Mouse (Mus musculus): ENCODE results near the gene Trp53bp2. TPM values are rescaled to one million over a fixed set of nuclear protein-coding genes. Genes with fewer than 3 reads are reported as not detected.

The Trp53bp2 gene
- polyA plus RNA-seq, 1 experiment from 2014 or later: 16.3 TPM

DNA sequence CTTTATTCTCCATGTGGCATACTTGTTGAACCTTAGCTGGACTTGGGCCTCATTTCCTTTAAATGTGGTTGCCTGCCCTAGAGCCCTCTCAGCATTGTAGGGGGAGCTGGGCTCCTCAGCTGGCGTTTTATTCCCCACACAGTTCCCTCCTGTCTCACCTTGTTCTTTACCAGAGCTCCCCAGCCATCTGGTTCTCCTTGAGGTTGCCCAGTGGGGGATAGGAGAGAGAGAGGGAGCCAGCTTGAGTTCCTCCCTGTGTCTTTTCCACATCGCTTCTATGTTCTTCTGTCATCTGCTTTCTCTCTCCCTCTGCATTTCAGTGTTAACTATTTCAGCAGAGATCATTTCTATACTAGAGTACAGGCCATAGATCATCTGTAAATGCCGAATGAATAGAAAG, 16.2 kb downstream of the Trp53bp2 start:
- no peak for ATAC-seq
- H3K4me2 ChIP-seq (ENCODE audit: low read depth, low read length): no peak overlapping the region
- peaks cover 13% of the 10 kb centered on the region for H3K4me1 ChIP-seq (ENCODE audit: control insufficient read depth, insufficient read depth, low read length)
- H3K9ac ChIP-seq (ENCODE audit: low read depth, low read length): no peak overlapping the region
- no peaks in the 10 kb centered on the region for H3K36me3 ChIP-seq (ENCODE audit: control insufficient read depth, insufficient read depth, low read length)
- H3K27ac ChIP-seq (ENCODE audit: low read length): no peak overlapping the region
- H3K4me3 ChIP-seq (ENCODE audit: low read length): no peak overlapping the region
- WGBS: 72% methylated on average over 3 of the region's 3 CpGs
- H3K9me3 ChIP-seq (ENCODE audit: control insufficient read depth, low read length): no peaks in the 10 kb centered on the region
- H3K27me3 ChIP-seq (replicated peaks; ENCODE audit: control insufficient read depth, insufficient read depth, low read length): no peaks in the 10 kb centered on the region

DNA sequence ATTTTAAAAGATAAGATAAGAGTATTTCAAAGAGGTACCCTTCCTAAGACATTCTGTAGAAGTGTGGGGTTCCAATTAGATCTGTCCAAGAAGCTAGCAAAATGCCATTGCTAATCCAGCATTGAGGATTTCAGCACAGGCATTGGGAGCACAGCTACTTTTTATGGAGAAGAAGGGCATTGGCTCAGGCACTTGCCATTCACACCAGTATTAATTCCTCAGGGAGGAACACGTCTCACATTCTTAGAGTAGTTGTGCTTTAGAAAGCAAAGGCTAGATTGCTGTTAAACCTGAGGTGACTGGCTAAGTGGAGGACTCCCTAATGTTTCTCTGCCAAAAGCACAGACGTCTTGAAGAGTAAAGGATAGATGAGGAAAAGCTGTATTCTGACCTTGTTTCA, 17.5 kb downstream of the Trp53bp2 start:
- no peak for ATAC-seq
- Histone ChIP-seq H3K4me1 (ENCODE audit: control insufficient read depth, insufficient read depth, low read length) (peaks cover 13% of the 10 kb centered on the region), H3K9me3 (ENCODE audit: control insufficient read depth, low read length) (no peaks in the 10 kb centered on the region), H3K27me3 (replicated peaks; ENCODE audit: control insufficient read depth, insufficient read depth, low read length) (no peaks in the 10 kb centered on the region), H3K4me3 (ENCODE audit: low read length) (no peak overlapping the region), H3K36me3 (ENCODE audit: control insufficient read depth, insufficient read depth, low read length) (0 out of 2 replicates have a peak, but pooled peaks cover under 1% of the 10 kb centered on the region), H3K27ac (ENCODE audit: low read length) (no peak overlapping the region), H3K9ac (ENCODE audit: low read depth, low read length) (no peak overlapping the region), H3K4me2 (ENCODE audit: low read depth, low read length) (no peak overlapping the region)
- 55% methylated on average over 2 of the region's 2 CpGs for WGBS

DNA sequence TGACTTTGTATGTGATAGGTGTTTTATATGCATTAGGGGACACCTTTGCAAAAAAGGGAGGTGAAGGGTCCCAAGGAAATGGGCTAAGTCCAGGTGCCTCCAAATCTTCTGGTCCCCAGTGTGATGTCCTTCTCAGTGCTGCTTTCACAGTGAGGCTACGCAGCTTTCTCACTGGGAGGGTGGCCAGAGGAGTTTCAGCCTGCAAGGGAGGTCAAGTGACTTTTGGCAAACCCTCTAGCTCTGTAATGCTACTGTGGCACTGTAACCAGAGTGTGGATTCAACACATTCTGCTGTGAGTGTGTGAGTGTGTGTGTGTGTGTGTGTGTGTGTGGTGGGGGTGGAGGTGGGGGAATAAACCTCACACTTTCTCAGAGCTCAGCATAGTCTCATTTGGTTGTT, 18.5 kb downstream of the Trp53bp2 start:
- Histone ChIP-seq H3K36me3 (ENCODE audit: control insufficient read depth, insufficient read depth, low read length) (0 out of 2 replicates have a peak, but pooled peaks cover 9% of the 10 kb centered on the region), H3K27me3 (replicated peaks; ENCODE audit: control insufficient read depth, insufficient read depth, low read length) (no peaks in the 10 kb centered on the region), H3K4me2 (ENCODE audit: low read depth, low read length) (no peak overlapping the region), H3K4me1 (ENCODE audit: control insufficient read depth, insufficient read depth, low read length) (peaks cover 13% of the 10 kb centered on the region), H3K9me3 (ENCODE audit: control insufficient read depth, low read length) (no peaks in the 10 kb centered on the region), H3K9ac (ENCODE audit: low read depth, low read length) (no peak overlapping the region), H3K27ac (ENCODE audit: low read length) (no peak overlapping the region), H3K4me3 (ENCODE audit: low read length) (no peak overlapping the region)
- 76% methylated on average over 1 of the region's 1 CpGs for WGBS
- ATAC-seq: no peak

DNA sequence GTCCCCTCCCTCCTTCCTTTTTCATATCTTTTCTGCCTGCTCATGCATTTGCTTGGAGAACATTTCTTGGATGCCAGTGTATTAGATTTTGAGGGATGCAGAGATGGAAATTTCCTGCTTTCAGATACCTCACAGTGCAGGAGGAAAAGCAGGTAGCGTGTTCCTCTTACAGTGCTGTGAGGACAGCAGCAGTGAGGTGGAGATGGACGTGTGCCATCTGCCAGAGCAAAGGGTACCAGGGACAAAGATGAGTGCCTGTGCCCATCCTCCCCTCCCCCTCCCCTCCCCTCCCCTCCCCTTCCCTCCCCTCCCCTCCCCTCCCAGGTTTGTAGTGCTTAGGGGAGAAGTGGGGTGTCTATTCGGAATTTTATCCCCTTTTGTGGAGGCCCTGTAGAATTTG, 20.9 kb downstream of the Trp53bp2 start:
- H3K27ac ChIP-seq (ENCODE audit: low read length): no peak overlapping the region
- no peaks in the 10 kb centered on the region for H3K27me3 ChIP-seq (replicated peaks; ENCODE audit: control insufficient read depth, insufficient read depth, low read length)
- H3K4me3 ChIP-seq (ENCODE audit: low read length): no peak overlapping the region
- H3K4me2 ChIP-seq (ENCODE audit: low read depth, low read length): no peak overlapping the region
- H3K9me3 ChIP-seq (ENCODE audit: control insufficient read depth, low read length): no peaks in the 10 kb centered on the region
- no peak overlapping the region for H3K9ac ChIP-seq (ENCODE audit: low read depth, low read length)
- ATAC-seq: no peak
- WGBS: 78% methylated on average over 3 of the region's 3 CpGs
- H3K4me1 ChIP-seq (ENCODE audit: control insufficient read depth, insufficient read depth, low read length): peaks cover 12% of the 10 kb centered on the region
- peaks cover 9% of the 10 kb centered on the region; the same call in 1 of the 2 replicates for H3K36me3 ChIP-seq (ENCODE audit: control insufficient read depth, insufficient read depth, low read length)

DNA sequence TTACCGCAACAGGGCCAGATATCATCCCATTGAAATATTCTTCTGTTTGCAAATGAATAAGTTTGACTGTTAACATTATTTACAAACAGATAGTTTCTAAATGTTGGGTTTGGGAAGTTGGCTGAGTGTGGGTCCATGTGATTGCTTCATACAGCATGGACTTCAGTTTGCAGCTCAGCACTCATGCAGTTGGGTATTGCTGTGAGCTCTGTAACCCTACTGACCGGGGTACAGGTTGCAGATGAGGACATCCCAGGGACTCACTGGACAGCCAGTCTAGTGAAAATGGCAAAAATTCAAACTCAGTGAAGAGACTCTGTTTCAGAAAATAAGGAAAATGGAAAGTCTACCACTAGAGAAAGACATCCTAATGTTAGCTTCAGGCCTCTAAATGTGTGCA, 21.7 kb downstream of the Trp53bp2 start:
- ATAC-seq: no peak
- no peak overlapping the region for H3K27ac ChIP-seq (ENCODE audit: low read length)
- no peak overlapping the region for H3K9ac ChIP-seq (ENCODE audit: low read depth, low read length)
- no peak overlapping the region for H3K4me2 ChIP-seq (ENCODE audit: low read depth, low read length)
- no peak overlapping the region for H3K4me3 ChIP-seq (ENCODE audit: low read length)
- no peaks in the 10 kb centered on the region for H3K27me3 ChIP-seq (replicated peaks; ENCODE audit: control insufficient read depth, insufficient read depth, low read length)
- H3K9me3 ChIP-seq (ENCODE audit: control insufficient read depth, low read length): no peaks in the 10 kb centered on the region
- peaks cover 9% of the 10 kb centered on the region; the same call in 1 of the 2 replicates for H3K36me3 ChIP-seq (ENCODE audit: control insufficient read depth, insufficient read depth, low read length)
- WGBS: 94% methylated on average over 2 of the region's 2 CpGs
- H3K4me1 ChIP-seq (ENCODE audit: control insufficient read depth, insufficient read depth, low read length): peaks cover 5% of the 10 kb centered on the region

DNA sequence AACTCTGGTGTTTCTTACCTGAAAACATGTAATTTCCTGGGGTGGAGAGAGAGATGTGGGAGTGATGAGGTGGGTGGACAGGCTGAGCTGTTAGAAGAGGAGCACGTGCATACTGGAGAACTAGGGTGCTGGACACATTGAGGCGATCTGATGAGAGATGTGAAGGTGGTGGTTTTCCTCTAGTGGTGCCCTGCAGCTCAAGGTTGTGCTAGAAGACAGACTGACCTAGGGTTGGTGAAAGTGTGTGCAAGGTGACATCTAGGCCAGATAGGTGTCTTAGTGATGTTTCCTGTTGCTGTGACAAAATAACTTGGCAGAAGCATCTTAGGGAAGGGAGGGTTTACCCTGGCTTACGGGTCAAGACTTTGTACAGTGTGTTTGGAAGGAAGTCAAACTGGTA, 23.1 kb downstream of the Trp53bp2 start:
- ATAC-seq: no peak
- Histone ChIP-seq H3K36me3 (ENCODE audit: control insufficient read depth, insufficient read depth, low read length) (peaks cover 12% of the 10 kb centered on the region; the same call in 1 of the 2 replicates), H3K9ac (ENCODE audit: low read depth, low read length) (no peak overlapping the region), H3K27me3 (replicated peaks; ENCODE audit: control insufficient read depth, insufficient read depth, low read length) (no peaks in the 10 kb centered on the region), H3K4me1 (ENCODE audit: control insufficient read depth, insufficient read depth, low read length) (no peaks in the 10 kb centered on the region), H3K27ac (ENCODE audit: low read length) (no peak overlapping the region), H3K9me3 (ENCODE audit: control insufficient read depth, low read length) (no peaks in the 10 kb centered on the region), H3K4me2 (ENCODE audit: low read depth, low read length) (no peak overlapping the region), H3K4me3 (ENCODE audit: low read length) (no peak overlapping the region)
- 96% methylated on average over 3 of the region's 3 CpGs for WGBS

DNA sequence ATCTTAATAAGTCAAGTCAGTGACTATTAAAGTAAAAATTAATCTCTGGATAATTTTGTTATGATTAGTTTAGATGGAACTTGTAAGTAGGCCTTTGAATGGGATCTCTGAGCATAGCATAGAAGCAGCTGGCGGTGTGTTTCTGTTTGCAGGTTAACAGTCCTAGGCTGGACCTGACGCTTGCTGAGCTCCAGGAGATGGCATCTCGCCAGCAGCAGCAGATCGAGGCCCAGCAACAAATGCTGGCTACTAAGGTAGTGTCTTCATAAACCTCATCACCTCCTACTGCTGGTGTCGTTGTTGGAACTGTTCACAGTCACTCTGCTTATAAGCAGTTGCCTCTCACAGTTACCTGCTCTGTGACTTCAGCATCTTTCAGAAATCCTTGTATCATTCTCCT, 27.8 kb downstream of the Trp53bp2 start:
- Histone ChIP-seq H3K27ac (ENCODE audit: low read length) (no peak overlapping the region), H3K36me3 (ENCODE audit: control insufficient read depth, insufficient read depth, low read length) (peaks cover 19% of the 10 kb centered on the region), H3K4me2 (ENCODE audit: low read depth, low read length) (no peak overlapping the region), H3K9ac (ENCODE audit: low read depth, low read length) (no peak overlapping the region), H3K4me3 (ENCODE audit: low read length) (no peak overlapping the region), H3K9me3 (ENCODE audit: control insufficient read depth, low read length) (no peaks in the 10 kb centered on the region), H3K4me1 (ENCODE audit: control insufficient read depth, insufficient read depth, low read length) (no peaks in the 10 kb centered on the region), H3K27me3 (replicated peaks; ENCODE audit: control insufficient read depth, insufficient read depth, low read length) (no peaks in the 10 kb centered on the region)
- 69% methylated on average over 5 of the region's 5 CpGs for WGBS
- no peak for ATAC-seq

DNA sequence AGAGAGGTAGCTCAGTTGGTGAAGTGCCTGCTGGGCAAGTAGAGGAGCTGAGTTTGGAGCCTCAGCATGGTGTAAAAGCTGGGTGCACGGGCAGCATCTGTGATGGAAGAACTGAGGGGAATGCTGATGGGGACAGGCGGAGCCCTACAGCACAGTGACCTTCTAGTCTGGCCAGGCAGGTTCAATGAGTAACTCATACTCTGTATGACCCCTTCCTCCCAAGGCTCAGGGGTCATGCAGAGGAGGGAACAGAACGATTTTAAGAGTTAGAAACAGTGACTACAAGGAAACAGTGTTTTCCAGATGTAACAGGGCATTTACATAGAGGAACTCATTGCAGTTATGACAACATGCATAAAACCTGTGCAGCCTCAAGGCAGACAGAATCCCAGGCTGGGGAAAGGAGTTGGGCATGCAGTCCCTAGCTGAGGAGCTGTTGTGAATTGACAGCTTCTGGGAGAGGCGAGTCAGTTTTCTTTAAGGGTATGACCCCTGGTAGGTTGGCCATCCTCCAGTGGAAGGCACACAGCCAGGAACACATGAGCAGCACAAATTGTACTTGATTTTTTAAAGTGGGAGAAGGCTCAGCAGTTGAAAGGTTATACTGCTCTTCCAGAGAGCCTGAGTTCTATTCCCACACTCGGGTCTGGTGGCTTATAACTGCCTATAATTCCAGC, 30.7 kb downstream of the Trp53bp2 start:
- Histone ChIP-seq H3K27me3 (replicated peaks; ENCODE audit: control insufficient read depth, insufficient read depth, low read length) (no peaks in the 10 kb centered on the region), H3K9me3 (ENCODE audit: control insufficient read depth, low read length) (no peaks in the 10 kb centered on the region), H3K9ac (ENCODE audit: low read depth, low read length) (no peak overlapping the region), H3K36me3 (ENCODE audit: control insufficient read depth, insufficient read depth, low read length) (peaks cover 18% of the 10 kb centered on the region), H3K4me1 (ENCODE audit: control insufficient read depth, insufficient read depth, low read length) (no peaks in the 10 kb centered on the region), H3K4me2 (ENCODE audit: low read depth, low read length) (no peak overlapping the region), H3K4me3 (ENCODE audit: low read length) (no peak overlapping the region), H3K27ac (ENCODE audit: low read length) (no peak overlapping the region)
- WGBS: 61% methylated on average over 5 of the region's 5 CpGs
- no peak for ATAC-seq

DNA sequence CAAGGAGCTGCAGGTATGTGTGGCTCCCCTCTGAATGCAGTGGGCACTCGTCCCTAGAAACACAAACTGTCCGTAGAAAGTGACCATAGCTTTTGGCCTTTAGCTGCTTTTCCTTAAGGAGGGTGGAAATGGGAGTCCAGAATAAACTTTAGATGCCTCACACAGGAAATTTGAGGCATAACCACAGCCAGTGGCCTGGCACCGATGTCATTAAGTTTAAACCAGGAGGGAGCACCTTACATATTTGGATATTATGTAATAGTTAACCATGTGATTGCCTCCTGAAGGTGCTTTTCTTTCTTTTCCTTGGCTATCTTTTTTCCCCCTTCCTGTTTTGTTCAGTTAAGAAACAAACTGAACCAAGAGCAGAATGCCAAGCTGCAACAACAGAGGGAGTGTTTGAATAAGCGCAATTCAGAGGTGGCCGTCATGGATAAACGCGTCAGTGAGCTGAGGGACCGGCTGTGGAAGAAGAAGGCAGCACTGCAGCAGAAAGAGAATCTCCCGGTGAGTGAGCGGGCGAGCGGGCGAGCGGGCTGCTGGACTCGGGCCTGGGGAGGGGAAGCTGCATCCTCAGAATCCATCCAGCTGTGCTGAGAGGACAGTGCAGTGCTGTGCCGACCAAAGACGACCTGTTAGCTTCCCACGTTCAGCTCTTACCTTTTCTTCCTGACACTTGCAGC, 33.0 kb downstream of the Trp53bp2 start:
- ATAC-seq: no peak
- Histone ChIP-seq H3K27me3 (replicated peaks; ENCODE audit: control insufficient read depth, insufficient read depth, low read length) (no peaks in the 10 kb centered on the region), H3K9ac (ENCODE audit: low read depth, low read length) (no peak overlapping the region), H3K9me3 (ENCODE audit: control insufficient read depth, low read length) (no peaks in the 10 kb centered on the region), H3K36me3 (ENCODE audit: control insufficient read depth, insufficient read depth, low read length) (peaks cover 27% of the 10 kb centered on the region), H3K27ac (ENCODE audit: low read length) (no peak overlapping the region), H3K4me1 (ENCODE audit: control insufficient read depth, insufficient read depth, low read length) (no peaks in the 10 kb centered on the region), H3K4me3 (ENCODE audit: low read length) (no peak overlapping the region), H3K4me2 (ENCODE audit: low read depth, low read length) (no peak overlapping the region)
- 90% methylated on average over 18 of the region's 18 CpGs for WGBS

Data from intestine, embryonic 16.5 days (tissue).